Mouse (Mus musculus): ENCODE results near the gene Atp5mpl. TPM values are rescaled to one million over a fixed set of nuclear protein-coding genes. Genes with fewer than 3 reads are reported as not detected.
A peak's percentile ranks its signal among the peaks of the same experiment; 100 is the strongest.

Gene Atp5mpl
- polyA plus RNA-seq, 1 experiment from 2014 or later = 634 TPM

GRCm38 (mm10) chr12:111978274-111978673 lies 11.5 kb upstream of the Atp5mpl start:
- no peak for ATAC-seq (ENCODE audit: borderline replicate concordance, extremely low read depth, low FRiP score, low TSS enrichment)
- Histone ChIP-seq H3K4me2 (no peak overlapping the region), H3K27ac (no peak overlapping the region), H3K9ac (no peak overlapping the region), H3K4me3 (no peak overlapping the region), H3K27me3 (no peaks in the 10 kb centered on the region), H3K9me3 (no peaks in the 10 kb centered on the region), H3K4me1 (peaks cover 9% of the 10 kb centered on the region), H3K36me3 (no peaks in the 10 kb centered on the region)
- WGBS = 64% methylated on average over 6 of the region's 6 CpGs

GRCm38 (mm10) chr12:111977138-111977537 lies 10.4 kb upstream of the Atp5mpl start:
- no peak overlapping the region for H3K4me2 ChIP-seq
- peaks cover 9% of the 10 kb centered on the region for H3K4me1 ChIP-seq
- H3K4me3 ChIP-seq = no peak overlapping the region
- no peak overlapping the region for H3K9ac ChIP-seq
- ATAC-seq (ENCODE audit: borderline replicate concordance, extremely low read depth, low FRiP score, low TSS enrichment) = no peak
- no peaks in the 10 kb centered on the region for H3K9me3 ChIP-seq
- 0 out of 2 replicates have a peak overlapping the region, but pooled peaks have one; percentile 25 for H3K27ac ChIP-seq
- no peaks in the 10 kb centered on the region for H3K27me3 ChIP-seq
- H3K36me3 ChIP-seq = no peaks in the 10 kb centered on the region
- 17% methylated on average over 6 of the region's 6 CpGs for WGBS

GRCm38 (mm10) chr12:111974578-111974977 lies 7.8 kb upstream of the Atp5mpl start:
- Histone ChIP-seq H3K4me1 (peaks cover 9% of the 10 kb centered on the region), H3K9me3 (no peaks in the 10 kb centered on the region), H3K9ac (no peak overlapping the region), H3K27ac (no peak overlapping the region), H3K4me3 (no peak overlapping the region), H3K27me3 (no peaks in the 10 kb centered on the region), H3K4me2 (no peak overlapping the region), H3K36me3 (no peaks in the 10 kb centered on the region)
- ATAC-seq (ENCODE audit: borderline replicate concordance, extremely low read depth, low FRiP score, low TSS enrichment) = no peak
- WGBS = 62% methylated on average over 6 of the region's 6 CpGs

GRCm38 (mm10) chr12:111972504-111972903 lies 5.7 kb upstream of the Atp5mpl start:
- Histone ChIP-seq H3K9me3 (no peaks in the 10 kb centered on the region), H3K9ac (no peak overlapping the region), H3K4me2 (no peak overlapping the region), H3K36me3 (no peaks in the 10 kb centered on the region), H3K4me3 (no peak overlapping the region), H3K27me3 (no peaks in the 10 kb centered on the region), H3K27ac (no peak overlapping the region), H3K4me1 (peaks cover 6% of the 10 kb centered on the region)
- 91% methylated on average over 10 of the region's 10 CpGs for WGBS
- no peak for ATAC-seq (ENCODE audit: borderline replicate concordance, extremely low read depth, low FRiP score, low TSS enrichment)

- ATAC-seq (ENCODE audit: borderline replicate concordance, extremely low read depth, low FRiP score, low TSS enrichment) = no peak
- Histone ChIP-seq H3K4me2 (no peak within 1 kb of the TSS), H3K9me3 (no peaks in the 10 kb centered on the region), H3K4me3 (no peak within 1 kb of the TSS), H3K27ac (no peak within 1 kb of the TSS), H3K27me3 (no peaks in the 10 kb centered on the region), H3K4me1 (peaks cover under 1% of the 10 kb centered on the region; the same call in 1 of the 2 replicates), H3K9ac (no peak within 1 kb of the TSS), H3K36me3 (no peaks in the 10 kb centered on the region)
- 80% methylated on average over 18 of the region's 18 CpGs for WGBS
Observed at GRCm38 (mm10) chr12:111971231-111971686, 4.5 kb upstream of the Atp5mpl start, which contains the start of gene Tdrd9. Gene Tdrd9 (plus strand): TSS chr12:111971559.

GRCm38 (mm10) chr12:111970085-111970484 lies 3.3 kb upstream of the Atp5mpl start:
- 59% methylated on average over 4 of the region's 4 CpGs for WGBS
- H3K9ac ChIP-seq = no peak overlapping the region
- no peak overlapping the region for H3K27ac ChIP-seq
- peaks cover 11% of the 10 kb centered on the region for H3K4me1 ChIP-seq
- no peak overlapping the region for H3K4me2 ChIP-seq
- no peaks in the 10 kb centered on the region for H3K36me3 ChIP-seq
- no peak for ATAC-seq (ENCODE audit: borderline replicate concordance, extremely low read depth, low FRiP score, low TSS enrichment)
- no peaks in the 10 kb centered on the region for H3K27me3 ChIP-seq
- no peak overlapping the region for H3K4me3 ChIP-seq
- no peaks in the 10 kb centered on the region for H3K9me3 ChIP-seq

- ATAC-seq (ENCODE audit: borderline replicate concordance, extremely low read depth, low FRiP score, low TSS enrichment) = no peak
- H3K9me3 ChIP-seq = no peaks in the 10 kb centered on the region
- no peak overlapping the region for H3K9ac ChIP-seq
- 85% methylated on average over 5 of the region's 5 CpGs for WGBS
- H3K4me3 ChIP-seq = no peak overlapping the region
- H3K27me3 ChIP-seq = no peaks in the 10 kb centered on the region
- no peak overlapping the region for H3K27ac ChIP-seq
- H3K36me3 ChIP-seq = peaks cover 35% of the 10 kb centered on the region
- H3K4me2 ChIP-seq = no peak overlapping the region
- peaks cover 13% of the 10 kb centered on the region for H3K4me1 ChIP-seq
Observed at GRCm38 (mm10) chr12:111963339-111963738, 3.4 kb downstream of the Atp5mpl start.

GRCm38 (mm10) chr12:111958101-111958865 lies 8.5 kb downstream of the Atp5mpl start:
- peak; percentile 64; the same call in 1 of the 2 replicates for ATAC-seq (ENCODE audit: borderline replicate concordance, extremely low read depth, low FRiP score, low TSS enrichment)
- WGBS = 38% methylated on average over 9 of the region's 9 CpGs
- H3K27ac ChIP-seq = no peak overlapping the region

GRCm38 (mm10) chr12:111956173-111956572 lies 10.6 kb downstream of the Atp5mpl start:
- no peak for ATAC-seq (ENCODE audit: borderline replicate concordance, extremely low read depth, low FRiP score, low TSS enrichment)
- peaks cover 21% of the 10 kb centered on the region for H3K36me3 ChIP-seq
- H3K4me2 ChIP-seq = no peak overlapping the region
- no peaks in the 10 kb centered on the region for H3K9me3 ChIP-seq
- 67% methylated on average over 5 of the region's 5 CpGs for WGBS
- H3K27me3 ChIP-seq = no peaks in the 10 kb centered on the region
- H3K9ac ChIP-seq = no peak overlapping the region
- no peak overlapping the region for H3K4me3 ChIP-seq
- no peak overlapping the region for H3K27ac ChIP-seq
- H3K4me1 ChIP-seq = peaks cover 20% of the 10 kb centered on the region

More at GRCm38 (mm10) chr12:111958101-111958865, 8.5 kb downstream of the Atp5mpl start:
- Histone ChIP-seq H3K9ac (no peak overlapping the region), H3K9me3 (no peaks in the 10 kb centered on the region), H3K4me1 (peaks cover 9% of the 10 kb centered on the region; the same call in 1 of the 2 replicates), H3K36me3 (peaks cover 35% of the 10 kb centered on the region), H3K4me2 (no peak overlapping the region), H3K4me3 (no peak overlapping the region), H3K27me3 (no peaks in the 10 kb centered on the region)

- H3K4me3 ChIP-seq = no peak overlapping the region
- peak; percentile 21; the same call in 1 of the 2 replicates for ATAC-seq (ENCODE audit: borderline replicate concordance, extremely low read depth, low FRiP score, low TSS enrichment)
- no peak overlapping the region for H3K4me2 ChIP-seq
- WGBS = 27% methylated on average over 5 of the region's 5 CpGs
- no peak overlapping the region for H3K9ac ChIP-seq
- 0 out of 2 replicates have a peak overlapping the region, but pooled peaks have one; percentile 38 for H3K27ac ChIP-seq
- peaks cover 21% of the 10 kb centered on the region for H3K4me1 ChIP-seq
- H3K27me3 ChIP-seq = no peaks in the 10 kb centered on the region
- H3K36me3 ChIP-seq = no peaks in the 10 kb centered on the region
- H3K9me3 ChIP-seq = no peaks in the 10 kb centered on the region
Observed at GRCm38 (mm10) chr12:111951701-111952100, 15.1 kb downstream of the Atp5mpl start.

- H3K27ac ChIP-seq = 0 out of 2 replicates have a peak overlapping the region, but pooled peaks have one; percentile 13
- peaks cover 30% of the 10 kb centered on the region for H3K4me1 ChIP-seq
- H3K9ac ChIP-seq = no peak overlapping the region
- no peaks in the 10 kb centered on the region for H3K9me3 ChIP-seq
- no peaks in the 10 kb centered on the region for H3K36me3 ChIP-seq
- no peak overlapping the region for H3K4me2 ChIP-seq
- H3K4me3 ChIP-seq = no peak overlapping the region
- no peaks in the 10 kb centered on the region for H3K27me3 ChIP-seq
- ATAC-seq (ENCODE audit: borderline replicate concordance, extremely low read depth, low FRiP score, low TSS enrichment) = no peak
- 34% methylated on average over 5 of the region's 5 CpGs for WGBS
Observed at GRCm38 (mm10) chr12:111950486-111950885, 16.3 kb downstream of the Atp5mpl start.

- peaks cover 48% of the 10 kb centered on the region for H3K4me1 ChIP-seq
- no peaks in the 10 kb centered on the region for H3K36me3 ChIP-seq
- H3K9me3 ChIP-seq = no peaks in the 10 kb centered on the region
- no peaks in the 10 kb centered on the region for H3K27me3 ChIP-seq
- no peak overlapping the region for H3K4me2 ChIP-seq
- no peak for ATAC-seq (ENCODE audit: borderline replicate concordance, extremely low read depth, low FRiP score, low TSS enrichment)
- no peak overlapping the region for H3K4me3 ChIP-seq
- peak overlapping the region; percentile 62 for H3K27ac ChIP-seq
- H3K9ac ChIP-seq = no peak overlapping the region
- 41% methylated on average over 2 of the region's 2 CpGs for WGBS
Observed at GRCm38 (mm10) chr12:111946716-111947115, 20.1 kb downstream of the Atp5mpl start.

Data from lung, embryonic 15.5 days (tissue).